Mouse (Mus musculus): ENCODE measurements around the gene Gm4707. TPM values are rescaled to one million over a fixed set of nuclear protein-coding genes. Genes with fewer than 3 reads are reported as not detected.

Gene Gm4707
- polyA plus RNA-seq, 1 experiment, result 1.5 TPM

DNA sequence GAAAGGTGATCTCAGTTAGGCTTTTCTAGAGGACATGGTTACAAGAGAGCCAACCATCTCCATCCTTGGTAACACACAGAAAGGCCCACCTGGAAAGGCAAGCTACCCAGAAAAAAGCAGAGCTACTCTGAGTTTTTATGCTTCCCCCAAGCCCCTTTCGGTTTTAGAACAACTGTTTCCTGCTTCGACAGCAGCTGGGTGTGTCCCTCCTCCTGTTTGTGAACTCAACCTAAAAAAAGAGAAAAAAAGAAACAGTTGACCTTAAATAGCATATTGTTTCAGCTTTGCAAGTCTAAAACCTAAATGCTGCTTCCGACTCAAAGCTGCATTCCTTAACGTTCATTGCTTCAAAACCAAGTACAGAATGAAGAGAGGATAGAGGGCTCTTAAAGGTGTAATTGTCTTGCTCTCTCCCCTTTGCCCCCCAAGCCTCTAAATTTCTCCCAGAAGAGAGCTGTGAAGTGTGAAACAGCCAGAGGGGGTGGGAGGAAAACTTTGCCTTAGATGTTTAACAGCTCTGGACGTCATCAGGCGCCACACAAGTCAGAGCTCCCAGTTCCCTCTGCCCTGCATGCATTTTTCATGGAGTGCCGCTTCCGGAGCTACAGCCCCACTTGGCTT, 26.6 kb upstream of the Gm4707 start:
- TF ChIP-seq CTCF (IDR thresholded peaks at IDR 0.05; ENCODE audit: extremely low read depth, insufficient read depth, insufficient read length, insufficient replicate concordance) (no peak), POLR2A (IDR thresholded peaks at IDR 0.05; ENCODE audit: low read depth, low read length) (peak; percentile 48)
- no peaks in the 10 kb centered on the region for H3K27me3 ChIP-seq (ENCODE audit: control insufficient read depth, insufficient read depth, low read length)
- DNase-seq (ENCODE audit: low read depth in 1 of 2, low spot score in 2 of 2), result peak; percentile 64 to 75
- H3K4me1 ChIP-seq (ENCODE audit: control insufficient read depth, insufficient read depth, insufficient read length), result peaks cover 22% of the 10 kb centered on the region
- WGBS, result 2% methylated on average over 8 of the region's 8 CpGs
- H3K4me3 ChIP-seq (ENCODE audit: extremely low read depth, insufficient read depth, insufficient read length), result peak overlapping the region; percentile 41
- no peaks in the 10 kb centered on the region for H3K36me3 ChIP-seq (ENCODE audit: control insufficient read depth, insufficient read depth, low read length)
- peak overlapping the region; percentile 97 for H3K27ac ChIP-seq (ENCODE audit: insufficient read depth, low read length)

DNA sequence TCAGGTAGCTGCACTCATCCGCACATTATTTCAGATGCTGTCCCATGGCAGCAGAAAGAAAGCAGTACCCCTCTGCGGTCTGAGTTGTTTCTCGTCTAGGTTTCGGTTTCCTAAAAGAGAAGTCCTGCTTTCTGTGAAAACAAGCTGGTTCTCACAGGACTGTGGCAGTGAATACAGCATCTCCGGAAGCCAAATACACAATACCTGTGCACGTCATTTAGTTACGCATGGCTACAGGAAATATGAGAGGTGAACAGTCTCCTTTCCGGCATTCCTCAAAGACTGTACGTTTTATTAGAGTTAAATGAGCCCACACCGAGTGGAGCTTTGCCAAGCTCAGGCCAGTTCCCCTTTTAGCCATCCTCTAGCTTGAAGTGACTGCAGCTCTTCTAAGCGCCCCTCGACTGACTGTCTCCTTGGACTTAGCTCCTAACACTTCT, 26.1 kb upstream of the Gm4707 start:
- Histone ChIP-seq H3K4me1 (ENCODE audit: control insufficient read depth, insufficient read depth, insufficient read length) (peaks cover 22% of the 10 kb centered on the region), H3K27ac (ENCODE audit: insufficient read depth, low read length) (peak overlapping the region; percentile 97), H3K4me3 (ENCODE audit: extremely low read depth, insufficient read depth, insufficient read length) (peak overlapping the region; percentile 41), H3K36me3 (ENCODE audit: control insufficient read depth, insufficient read depth, low read length) (no peaks in the 10 kb centered on the region), H3K27me3 (ENCODE audit: control insufficient read depth, insufficient read depth, low read length) (no peaks in the 10 kb centered on the region)
- WGBS, result 4% methylated on average over 12 of the region's 12 CpGs
- TF ChIP-seq POLR2A (IDR thresholded peaks at IDR 0.05; ENCODE audit: low read depth, low read length), result peak; percentile 46
- no peak for TF ChIP-seq CTCF (IDR thresholded peaks at IDR 0.05; ENCODE audit: extremely low read depth, insufficient read depth, insufficient read length, insufficient replicate concordance)
- peak; percentile 68 to 76 for DNase-seq (ENCODE audit: low read depth in 1 of 2, low spot score in 2 of 2)

DNA sequence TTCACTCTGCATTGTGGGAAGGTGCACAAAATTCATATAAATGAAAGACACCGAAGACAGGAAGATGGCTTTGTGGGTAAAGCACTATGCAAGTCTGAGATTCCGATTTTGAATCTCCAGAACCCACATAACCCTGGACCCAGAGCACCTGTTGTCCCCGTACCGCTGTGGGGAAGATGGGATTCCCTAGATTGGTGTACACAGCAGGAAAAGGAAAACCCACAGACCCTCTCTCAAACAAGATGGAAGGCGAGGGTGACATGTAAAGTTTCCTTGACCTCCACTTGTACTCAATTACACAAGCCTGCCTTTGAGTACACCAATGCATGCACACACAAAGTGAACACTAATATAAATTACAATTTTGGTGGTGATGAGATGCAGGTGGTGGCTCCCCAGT, 25.0 kb upstream of the Gm4707 start:
- TF ChIP-seq POLR2A (IDR thresholded peaks at IDR 0.05; ENCODE audit: low read depth, low read length), result no peak
- TF ChIP-seq CTCF (IDR thresholded peaks at IDR 0.05; ENCODE audit: extremely low read depth, insufficient read depth, insufficient read length, insufficient replicate concordance), result no peak
- WGBS, result 75% methylated on average over 5 of the region's 5 CpGs
- Histone ChIP-seq H3K4me1 (ENCODE audit: control insufficient read depth, insufficient read depth, insufficient read length) (peaks cover 24% of the 10 kb centered on the region), H3K27me3 (ENCODE audit: control insufficient read depth, insufficient read depth, low read length) (no peaks in the 10 kb centered on the region), H3K36me3 (ENCODE audit: control insufficient read depth, insufficient read depth, low read length) (no peaks in the 10 kb centered on the region), H3K27ac (ENCODE audit: insufficient read depth, low read length) (peak overlapping the region; percentile 97), H3K4me3 (ENCODE audit: extremely low read depth, insufficient read depth, insufficient read length) (no peak overlapping the region)
- no peak for DNase-seq (ENCODE audit: low read depth in 1 of 2, low spot score in 2 of 2)

DNA sequence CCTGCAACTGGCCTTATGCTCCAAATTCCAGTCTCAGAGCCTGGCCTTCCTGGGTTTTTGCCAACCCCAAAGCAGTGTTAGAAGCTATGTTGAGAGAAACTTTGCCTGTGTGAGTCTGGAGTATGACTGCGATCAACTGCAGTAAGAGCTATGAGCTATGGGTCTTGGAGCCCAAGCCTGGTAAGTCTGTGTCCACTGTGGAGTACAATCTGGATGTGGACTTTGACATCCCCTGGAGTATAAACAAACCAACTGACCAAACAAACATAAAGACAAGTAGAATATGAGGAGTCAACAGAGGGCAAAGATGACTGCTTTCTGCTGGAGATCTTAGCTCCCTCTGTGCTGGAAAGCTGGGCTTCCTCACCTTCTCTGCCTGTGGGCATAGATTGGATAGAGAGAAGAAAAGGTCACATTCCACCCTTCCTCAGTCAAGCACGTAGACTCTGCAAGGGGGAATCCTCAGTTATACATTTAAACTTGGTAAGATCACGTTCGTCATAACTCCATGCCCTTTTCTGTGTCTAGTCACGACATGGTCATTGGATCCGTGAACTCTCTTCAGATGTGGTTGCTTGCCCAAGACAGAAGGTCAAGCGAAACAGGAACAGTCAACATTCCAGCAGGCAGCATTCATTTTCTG, 23.8 kb upstream of the Gm4707 start:
- DNase-seq (ENCODE audit: low read depth in 1 of 2, low spot score in 2 of 2), result no peak
- Histone ChIP-seq H3K4me3 (ENCODE audit: extremely low read depth, insufficient read depth, insufficient read length) (no peak overlapping the region), H3K27me3 (ENCODE audit: control insufficient read depth, insufficient read depth, low read length) (no peaks in the 10 kb centered on the region), H3K4me1 (ENCODE audit: control insufficient read depth, insufficient read depth, insufficient read length) (peaks cover 25% of the 10 kb centered on the region), H3K36me3 (ENCODE audit: control insufficient read depth, insufficient read depth, low read length) (no peaks in the 10 kb centered on the region), H3K27ac (ENCODE audit: insufficient read depth, low read length) (peak overlapping the region; percentile 58)
- TF ChIP-seq POLR2A (IDR thresholded peaks at IDR 0.05; ENCODE audit: low read depth, low read length), result no peak
- no peak for TF ChIP-seq CTCF (IDR thresholded peaks at IDR 0.05; ENCODE audit: extremely low read depth, insufficient read depth, insufficient read length, insufficient replicate concordance)
- 81% methylated on average over 7 of the region's 7 CpGs for WGBS

DNA sequence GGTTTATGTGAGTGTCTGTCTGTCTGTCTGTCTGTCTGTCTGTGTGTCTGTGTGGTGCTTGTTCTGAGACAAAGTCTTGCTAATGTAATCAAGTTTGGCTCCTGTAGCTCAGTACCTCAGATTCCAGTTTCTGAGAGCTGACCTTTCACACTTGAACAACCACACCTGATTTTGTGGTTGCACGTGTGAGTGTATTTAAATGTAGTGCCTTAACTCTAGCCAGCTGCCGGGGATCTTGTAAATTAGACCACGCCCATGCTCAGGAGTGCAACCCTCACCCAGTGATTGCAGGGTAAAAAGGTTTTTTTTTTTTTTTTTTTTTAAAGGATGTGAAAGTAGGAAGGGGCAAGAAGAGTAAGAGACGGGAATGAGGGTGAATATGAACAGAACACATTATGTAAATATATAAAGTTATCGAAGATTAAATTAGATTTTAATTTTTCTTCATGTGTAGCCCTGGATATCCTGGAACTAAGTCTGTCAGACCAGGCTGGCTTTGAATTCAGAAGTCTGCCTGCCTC, 19.7 kb upstream of the Gm4707 start:
- H3K4me1 ChIP-seq (ENCODE audit: control insufficient read depth, insufficient read depth, insufficient read length), result peaks cover 12% of the 10 kb centered on the region; the same call in 1 of the 2 replicates
- H3K27me3 ChIP-seq (ENCODE audit: control insufficient read depth, insufficient read depth, low read length), result no peaks in the 10 kb centered on the region
- TF ChIP-seq CTCF (IDR thresholded peaks at IDR 0.05; ENCODE audit: extremely low read depth, insufficient read depth, insufficient read length, insufficient replicate concordance), result no peak
- no peak for TF ChIP-seq POLR2A (IDR thresholded peaks at IDR 0.05; ENCODE audit: low read depth, low read length)
- H3K27ac ChIP-seq (ENCODE audit: insufficient read depth, low read length), result peak overlapping the region; percentile 57
- DNase-seq (ENCODE audit: low read depth in 1 of 2, low spot score in 2 of 2), result peak; percentile 75 to 80
- 14% methylated on average over 5 of the region's 5 CpGs for WGBS
- no peaks in the 10 kb centered on the region for H3K36me3 ChIP-seq (ENCODE audit: control insufficient read depth, insufficient read depth, low read length)
- H3K4me3 ChIP-seq (ENCODE audit: extremely low read depth, insufficient read depth, insufficient read length), result no peak overlapping the region; the same call in 1 of the 2 replicates

DNA sequence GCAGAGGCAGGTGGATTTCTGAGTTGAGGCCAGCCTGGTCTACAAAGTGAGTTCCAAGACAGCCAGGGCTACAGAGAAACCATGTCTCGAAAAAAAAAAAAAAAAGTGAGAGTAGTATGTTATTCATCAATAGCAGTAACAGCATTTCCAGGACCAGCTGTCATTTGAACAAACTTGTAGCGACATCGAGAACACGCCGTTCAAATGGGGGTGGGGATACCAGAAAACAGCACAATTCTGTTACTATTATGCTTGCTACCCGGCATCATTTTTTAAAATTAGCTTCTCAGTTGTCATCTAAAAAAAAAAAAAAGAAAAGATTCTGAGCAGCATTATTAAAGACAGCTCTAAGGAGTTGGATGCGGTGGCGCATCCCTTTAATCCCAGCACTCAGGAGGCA, 17.8 kb upstream of the Gm4707 start:
- Histone ChIP-seq H3K27me3 (ENCODE audit: control insufficient read depth, insufficient read depth, low read length) (no peaks in the 10 kb centered on the region), H3K36me3 (ENCODE audit: control insufficient read depth, insufficient read depth, low read length) (no peaks in the 10 kb centered on the region), H3K27ac (ENCODE audit: insufficient read depth, low read length) (no peak overlapping the region), H3K4me3 (ENCODE audit: extremely low read depth, insufficient read depth, insufficient read length) (no peak overlapping the region), H3K4me1 (ENCODE audit: control insufficient read depth, insufficient read depth, insufficient read length) (peaks cover 11% of the 10 kb centered on the region; the same call in 1 of the 2 replicates)
- TF ChIP-seq POLR2A (IDR thresholded peaks at IDR 0.05; ENCODE audit: low read depth, low read length) (no peak), CTCF (IDR thresholded peaks at IDR 0.05; ENCODE audit: extremely low read depth, insufficient read depth, insufficient read length, insufficient replicate concordance) (no peak)
- 96% methylated on average over 8 of the region's 8 CpGs for WGBS
- no peak for DNase-seq (ENCODE audit: low read depth in 1 of 2, low spot score in 2 of 2)
